Mouse (Mus musculus) kidney, adult 2 months (tissue): ENCODE measurements around the gene Prune1.

Source experiments
- CTCF ChIP-seq: fragments of 200-500 bp; conservative IDR thresholded peaks from 2 replicates; pipeline ENCODE4 v1.5.1; 2011; ENCODE audit warnings: low read depth, mild to moderate bottlenecking, control low read depth, low read length, moderate library complexity, mixed read lengths; ENCODE audit not compliant: insufficient read depth, insufficient read length
- POLR2A ChIP-seq: fragments of 200-500 bp; IDR thresholded peaks from one replicate; pipeline ENCODE4 v1.6.1; 2011; ENCODE audit warnings: low read depth, low read length, control low read depth

GRCm38 (mm10) chr3:95256931-95257330 lies 24.9 kb downstream of the Prune1 start:
- no peak for TF ChIP-seq CTCF
- TF ChIP-seq POLR2A = no peak
